26 mouse cellular contexts compared by ENCODE assay signal in the genomic region with DNA sequence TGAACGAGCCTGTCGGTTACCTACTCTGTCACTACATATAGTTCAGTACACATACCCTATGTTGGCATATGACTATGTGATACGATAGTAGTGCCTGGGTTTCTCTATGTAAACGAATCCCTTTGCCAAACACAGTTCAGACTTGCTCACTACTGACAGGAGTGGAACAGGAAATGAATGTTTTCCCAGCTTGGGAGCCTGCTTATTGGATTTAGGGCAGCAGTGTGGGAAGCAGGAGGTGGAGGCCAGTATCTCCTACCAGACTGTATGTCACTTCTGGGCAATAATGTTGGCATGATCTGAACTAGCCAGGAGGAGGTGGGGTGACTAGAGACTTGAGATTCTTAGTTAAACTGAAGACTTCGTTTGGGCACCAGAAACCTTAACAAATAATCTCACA. TPM values are rescaled to one million over a fixed set of nuclear protein-coding genes. Genes with fewer than 3 reads are reported as not detected.
"Had no signal": no experiment of that assay in that cellular context is flagged by ENCODE, and none has a peak within 500 bp of the region (broad histone marks: within the 10 kb centered on the region; RNA-seq: fewer than 3 reads in every experiment).

No protein-coding gene starts in this region.

RNA-seq across cellular contexts. Expression of gene Zfp987, which starts 32.3 kb away (rescaled TPM):
- total RNA-seq: heart, postnatal 10 days; heart, postnatal 14 days; heart, postnatal 25 days; heart, postnatal 36 days; heart, postnatal 4 days; hindbrain, postnatal 0 days; layer of hippocampus, adult 18-20 months; layer of hippocampus, adult 2 months; layer of hippocampus, adult 8-10 months; layer of hippocampus, postnatal 14 days; layer of hippocampus, postnatal 25 days; layer of hippocampus, postnatal 36 days; left cerebral cortex, adult 18-20 months; left cerebral cortex, adult 2 months; left cerebral cortex, adult 8-10 months had no signal
- polyA plus RNA-seq: heart, embryonic 13.5 days; heart, embryonic 14.5 days; heart, postnatal 0 days; hindbrain, embryonic 10.5 days; hindbrain, embryonic 11.5 days; hindbrain, embryonic 12.5 days; hindbrain, embryonic 15.5 days; hindbrain, embryonic 16.5 days; hindbrain, postnatal 0 days; kidney, adult 2 months; kidney, embryonic 16.5 days; large intestine, adult 2 months had no signal
